Mouse (Mus musculus): Measurements from ENCODE around the gene Nptxr. TPM values are rescaled to one million over a fixed set of nuclear protein-coding genes. Genes with fewer than 3 reads are reported as not detected.

Gene Nptxr
- polyA plus RNA-seq (2012; ENCODE audit: low replicate concordance): 0.45 and 1.6 TPM in 2 replicates

DNA sequence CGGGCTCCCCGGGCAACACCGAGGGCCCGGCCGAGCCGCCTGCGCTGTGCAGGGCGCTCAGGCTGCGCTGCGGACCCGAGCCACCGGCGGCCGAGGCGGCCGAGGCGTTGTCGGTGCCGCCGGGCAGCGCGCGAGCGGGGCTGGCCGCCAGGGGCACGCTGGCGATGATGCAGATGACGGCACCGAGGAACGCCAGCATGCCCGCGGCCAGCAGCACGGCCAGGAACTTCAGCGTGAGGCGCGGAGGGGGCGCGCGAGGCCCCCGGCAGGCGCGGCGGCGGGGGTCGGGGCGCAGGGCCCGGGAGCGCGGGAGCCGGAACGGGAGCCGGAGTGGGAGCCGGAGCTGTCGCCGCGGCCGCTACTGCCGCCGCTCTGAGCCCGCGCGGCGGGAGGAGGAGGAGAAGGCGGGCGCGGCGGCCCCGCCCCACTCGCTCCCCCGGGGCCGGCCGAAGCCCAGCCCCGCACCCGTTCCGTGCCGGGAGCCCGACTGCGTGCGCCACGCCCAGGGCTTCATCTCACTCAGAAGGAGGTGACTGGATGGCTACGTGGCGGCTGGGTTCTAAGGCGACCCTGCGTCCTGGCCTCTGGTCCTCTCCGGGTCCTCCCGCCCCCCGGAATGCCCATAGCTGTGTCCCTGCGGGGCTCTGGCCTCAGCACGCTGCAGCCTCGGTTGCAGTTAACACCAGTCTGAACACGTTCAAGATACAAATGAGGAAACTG is at the start of gene Nptxr:
TSS of gene Nptxr (minus strand) at position 415 of the 720 bp plus-strand sequence.

DNA sequence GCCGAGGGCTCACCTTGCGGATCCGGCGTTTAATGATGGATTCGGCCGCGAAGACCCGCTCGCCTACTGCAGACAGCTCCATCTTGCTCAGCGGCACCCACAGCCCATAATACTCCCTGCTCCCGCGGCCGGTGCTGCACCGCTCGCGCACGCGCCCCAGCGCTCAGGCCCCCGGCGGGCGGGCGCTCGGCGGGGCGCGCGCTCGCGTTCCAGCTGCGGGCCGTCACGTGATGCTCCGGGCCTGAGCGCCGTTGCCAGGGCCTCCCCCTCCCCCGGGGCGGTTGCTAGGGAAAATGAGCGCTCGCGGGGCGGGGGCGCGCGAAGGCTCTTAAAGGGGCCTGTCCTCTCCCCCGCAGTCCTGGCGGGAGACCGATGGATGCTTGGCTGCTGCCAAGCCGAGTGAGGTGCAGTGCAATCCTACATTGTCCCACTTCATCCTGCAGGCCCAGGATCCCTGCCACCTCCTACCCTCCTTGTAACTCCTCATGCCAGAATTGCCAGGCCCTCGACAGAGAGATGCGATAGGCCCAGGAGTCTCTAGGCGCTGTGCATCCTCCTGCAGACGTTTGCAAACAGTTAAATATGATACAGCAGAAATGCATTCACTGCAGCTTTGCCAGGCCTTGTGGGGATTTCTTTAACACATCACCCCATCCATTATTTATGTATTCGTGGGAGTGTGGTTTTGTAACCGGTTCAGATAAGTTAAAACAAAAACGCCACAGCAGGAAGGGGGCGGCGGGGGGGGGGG is 29.7 kb upstream of the Nptxr start, which contains the start of the genes Npcd and Cbx6:
TSS of gene Npcd (minus strand) at position 108 of the 751 bp plus-strand sequence.
TSS of gene Cbx6 (minus strand) at position 559 of the 751 bp plus-strand sequence.

DNA sequence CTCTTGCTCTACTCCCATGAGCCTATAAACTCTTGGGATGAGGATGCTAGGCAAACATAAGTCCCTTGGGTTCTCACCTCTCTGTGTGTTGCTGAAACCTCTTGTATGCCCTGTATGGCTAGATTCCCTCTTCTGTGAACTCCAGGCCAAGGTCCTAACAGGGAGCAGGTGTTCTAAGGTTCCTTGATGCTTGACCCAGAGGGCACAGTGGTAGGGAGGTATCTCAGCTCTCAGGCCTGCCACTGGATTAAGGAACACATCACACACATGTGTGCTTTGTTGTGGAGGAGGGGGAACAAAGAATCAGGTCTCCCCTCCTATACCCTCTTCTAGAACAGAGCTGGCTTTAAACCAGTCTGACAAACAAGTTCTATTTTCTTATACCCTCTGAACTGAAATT is 26.8 kb downstream of the Nptxr start, which contains the start of gene Dnal4:
TSS of gene Dnal4 (minus strand) at position 101 of the 400 bp plus-strand sequence.

DNA sequence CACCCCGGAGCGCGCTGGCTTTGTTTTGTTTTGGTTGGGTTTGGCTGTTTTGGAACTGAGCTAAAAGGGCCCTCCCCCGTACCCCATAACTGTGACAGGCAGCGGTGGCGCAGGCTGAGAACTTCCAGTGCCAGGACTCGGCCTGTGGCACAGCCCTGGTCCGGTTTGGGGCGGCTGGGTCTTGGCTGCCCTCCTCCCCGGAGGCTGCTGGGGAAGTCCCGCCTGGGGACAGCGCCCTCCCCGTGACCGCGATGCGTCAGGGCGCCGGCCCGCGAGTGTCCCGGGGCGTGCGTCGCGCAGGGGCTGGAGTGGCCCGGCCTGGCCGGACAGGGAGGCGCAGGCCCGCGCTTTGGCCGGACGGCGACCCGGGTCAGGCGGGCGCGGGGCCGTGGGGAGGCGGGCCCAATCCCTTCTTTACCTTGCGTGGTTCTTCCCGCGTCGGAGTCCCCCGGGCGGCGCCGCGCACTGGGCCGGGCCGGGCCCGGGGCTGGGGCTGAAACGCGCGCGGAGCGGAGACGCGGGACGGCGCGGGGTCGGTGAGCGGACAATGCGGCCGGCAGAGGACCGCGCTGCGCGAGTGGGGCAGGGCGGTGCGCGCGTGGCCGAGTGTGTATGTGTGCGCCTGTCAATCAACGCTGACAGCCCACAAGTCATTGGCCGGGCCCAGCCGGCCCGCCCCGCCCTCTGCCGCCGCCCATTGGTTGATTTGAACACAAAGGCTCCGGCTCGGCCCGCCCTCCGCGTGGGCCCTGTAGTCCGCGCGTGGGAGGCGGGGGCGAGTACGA is 62.5 kb downstream of the Nptxr start, which contains the start of gene Sun2:
TSS of gene Sun2 (minus strand) at position 616 of the 785 bp plus-strand sequence.

Other genes with a start within 250 kb of the Nptxr start
- gene Dmc1, start 199.7 kb downstream of the Nptxr start, polyA plus RNA-seq (2012; ENCODE audit: low replicate concordance): not detected in 2 replicates
- gene Fam227a, start 145.8 kb downstream of the Nptxr start, polyA plus RNA-seq (2012; ENCODE audit: low replicate concordance): 0.03 and 0.14 TPM in 2 replicates
- 82.1 and 89.2 TPM in 2 replicates for gene Cby1, start 145.6 kb downstream of the Nptxr start, polyA plus RNA-seq (2012; ENCODE audit: low replicate concordance)
- 99.5 and 101 TPM in 2 replicates for gene Tomm22, start 133.9 kb downstream of the Nptxr start, polyA plus RNA-seq (2012; ENCODE audit: low replicate concordance)
- 70.7 and 83.5 TPM in 2 replicates for gene Josd1, start 116.8 kb downstream of the Nptxr start, polyA plus RNA-seq (2012; ENCODE audit: low replicate concordance)
- 113 and 151 TPM in 2 replicates for gene Gtpbp1, start 113.9 kb downstream of the Nptxr start, polyA plus RNA-seq (2012; ENCODE audit: low replicate concordance)
- 58.0 and 63.2 TPM in 2 replicates for gene Sun2, start 62.2 kb downstream of the Nptxr start, polyA plus RNA-seq (2012; ENCODE audit: low replicate concordance)
- gene Dnal4, start 26.9 kb downstream of the Nptxr start, polyA plus RNA-seq (2012; ENCODE audit: low replicate concordance): 12.0 and 21.0 TPM in 2 replicates
- 0.36 TPM in 1 of 2 replicates, not detected in the other for gene Npcd, start 29.5 kb upstream of the Nptxr start, polyA plus RNA-seq (2012; ENCODE audit: low replicate concordance)
- gene Cbx6, start 29.9 kb upstream of the Nptxr start, polyA plus RNA-seq (2012; ENCODE audit: low replicate concordance): 33.5 and 38.6 TPM in 2 replicates
- gene Apobec3, start 86.9 kb upstream of the Nptxr start, polyA plus RNA-seq (2012; ENCODE audit: low replicate concordance): 1.2 and 3.2 TPM in 2 replicates
- gene Cbx7, start 166.4 kb upstream of the Nptxr start, polyA plus RNA-seq (2012; ENCODE audit: low replicate concordance): 11.3 and 26.7 TPM in 2 replicates
- 4.3 and 4.7 TPM in 2 replicates for gene Pdgfb, start 210.2 kb upstream of the Nptxr start, polyA plus RNA-seq (2012; ENCODE audit: low replicate concordance)